Mouse (Mus musculus): Measurements from ENCODE around the gene Nek7. TPM values are rescaled to one million over a fixed set of nuclear protein-coding genes. Genes with fewer than 3 reads are reported as not detected.
A peak's percentile ranks its signal among the peaks of the same experiment; 100 is the strongest.

The Nek7 gene
- polyA plus RNA-seq (2016; fragmentation: Nextera tagmentation; extraction: Ambion mirVana): 22.2 TPM in 2 replicates

GRCm38 (mm10) chr1:138619996-138620461, at the start of gene Nek7:
Nek7 (minus strand) TSS chr1:138620141.
- ATAC-seq: peak; percentile 8; the same call in 1 of the 2 replicates
- peak within 1 kb of the TSS; percentile 94 for H3K9ac ChIP-seq
- peaks cover 29% of the 10 kb centered on the region for H3K4me1 ChIP-seq
- peak within 1 kb of the TSS; percentile 92 for H3K4me2 ChIP-seq
- H3K4me3 ChIP-seq: peak within 1 kb of the TSS; percentile 92
- no peaks in the 10 kb centered on the region for H3K9me3 ChIP-seq (replicated peaks)
- peak within 1 kb of the TSS; percentile 97 for H3K27ac ChIP-seq
- H3K27me3 ChIP-seq (replicated peaks): no peaks in the 10 kb centered on the region
- H3K36me3 ChIP-seq: no peaks in the 10 kb centered on the region
- under 1% methylated on average over 11 of the region's 11 CpGs for WGBS (ENCODE audit: insufficient replicate concordance)

GRCm38 (mm10) chr1:138662342-138662741, 42.4 kb upstream of the Nek7 start:
- no peak overlapping the region for H3K4me3 ChIP-seq
- H3K4me2 ChIP-seq: no peak overlapping the region
- H3K4me1 ChIP-seq: no peaks in the 10 kb centered on the region
- H3K36me3 ChIP-seq: no peaks in the 10 kb centered on the region
- no peaks in the 10 kb centered on the region for H3K9me3 ChIP-seq (replicated peaks)
- no peak overlapping the region for H3K27ac ChIP-seq
- WGBS (ENCODE audit: insufficient replicate concordance): 57% methylated on average over 2 of the region's 2 CpGs
- no peaks in the 10 kb centered on the region for H3K27me3 ChIP-seq (replicated peaks)
- ATAC-seq: no peak
- H3K9ac ChIP-seq: no peak overlapping the region

- Histone ChIP-seq H3K27me3 (replicated peaks) (no peaks in the 10 kb centered on the region), H3K4me3 (no peak overlapping the region), H3K9me3 (replicated peaks) (no peaks in the 10 kb centered on the region), H3K27ac (no peak overlapping the region), H3K36me3 (no peaks in the 10 kb centered on the region), H3K4me2 (no peak overlapping the region), H3K9ac (no peak overlapping the region), H3K4me1 (no peaks in the 10 kb centered on the region)
- no peak for ATAC-seq
Observed at GRCm38 (mm10) chr1:138654212-138654611, 34.3 kb upstream of the Nek7 start.

- Histone ChIP-seq H3K9ac (no peak overlapping the region), H3K27ac (no peak overlapping the region), H3K4me1 (no peaks in the 10 kb centered on the region), H3K4me2 (no peak overlapping the region), H3K36me3 (no peaks in the 10 kb centered on the region), H3K4me3 (no peak overlapping the region), H3K27me3 (replicated peaks) (no peaks in the 10 kb centered on the region), H3K9me3 (replicated peaks) (no peaks in the 10 kb centered on the region)
- 58% methylated on average over 3 of the region's 3 CpGs for WGBS (ENCODE audit: insufficient replicate concordance)
- no peak for ATAC-seq
Observed at GRCm38 (mm10) chr1:138644991-138645390, 25.1 kb upstream of the Nek7 start.

GRCm38 (mm10) chr1:138643306-138643830, 23.4 kb upstream of the Nek7 start:
- no peak overlapping the region for H3K4me2 ChIP-seq
- 66% methylated on average over 3 of the region's 3 CpGs for WGBS (ENCODE audit: insufficient replicate concordance)

GRCm38 (mm10) chr1:138640934-138641461, 21.1 kb upstream of the Nek7 start:
- no peak overlapping the region for H3K4me3 ChIP-seq
- ATAC-seq: no peak
- no peaks in the 10 kb centered on the region for H3K4me1 ChIP-seq
- H3K4me2 ChIP-seq: no peak overlapping the region
- 61% methylated on average over 4 of the region's 4 CpGs for WGBS (ENCODE audit: insufficient replicate concordance)
- H3K9me3 ChIP-seq (replicated peaks): no peaks in the 10 kb centered on the region
- H3K36me3 ChIP-seq: no peaks in the 10 kb centered on the region
- H3K27ac ChIP-seq: no peak overlapping the region
- no peak overlapping the region for H3K9ac ChIP-seq
- no peaks in the 10 kb centered on the region for H3K27me3 ChIP-seq (replicated peaks)

More at GRCm38 (mm10) chr1:138643306-138643830, 23.4 kb upstream of the Nek7 start:
- H3K4me3 ChIP-seq: no peak overlapping the region
- H3K9me3 ChIP-seq (replicated peaks): no peaks in the 10 kb centered on the region
- no peaks in the 10 kb centered on the region for H3K27me3 ChIP-seq (replicated peaks)
- no peak overlapping the region for H3K9ac ChIP-seq
- no peak overlapping the region for H3K27ac ChIP-seq
- ATAC-seq: no peak
- H3K4me1 ChIP-seq: no peaks in the 10 kb centered on the region
- no peaks in the 10 kb centered on the region for H3K36me3 ChIP-seq

- Histone ChIP-seq H3K27ac (no peak overlapping the region), H3K4me3 (no peak overlapping the region), H3K4me2 (no peak overlapping the region), H3K9me3 (replicated peaks) (no peaks in the 10 kb centered on the region), H3K36me3 (no peaks in the 10 kb centered on the region), H3K27me3 (replicated peaks) (no peaks in the 10 kb centered on the region), H3K4me1 (no peaks in the 10 kb centered on the region), H3K9ac (no peak overlapping the region)
- ATAC-seq: no peak
Observed at GRCm38 (mm10) chr1:138637850-138638249, 17.9 kb upstream of the Nek7 start.

GRCm38 (mm10) chr1:138634561-138634960, 14.6 kb upstream of the Nek7 start:
- WGBS (ENCODE audit: insufficient replicate concordance): 72% methylated on average over 1 of the region's 1 CpGs

GRCm38 (mm10) chr1:138628919-138629318, 9.0 kb upstream of the Nek7 start:
- Histone ChIP-seq H3K4me2 (no peak overlapping the region), H3K9me3 (replicated peaks) (no peaks in the 10 kb centered on the region), H3K4me3 (no peak overlapping the region), H3K36me3 (no peaks in the 10 kb centered on the region), H3K4me1 (no peaks in the 10 kb centered on the region), H3K9ac (no peak overlapping the region), H3K27ac (no peak overlapping the region), H3K27me3 (replicated peaks) (no peaks in the 10 kb centered on the region)
- no peak for ATAC-seq
- 56% methylated on average over 4 of the region's 4 CpGs for WGBS (ENCODE audit: insufficient replicate concordance)

More at GRCm38 (mm10) chr1:138634561-138634960, 14.6 kb upstream of the Nek7 start:
- Histone ChIP-seq H3K27me3 (replicated peaks) (no peaks in the 10 kb centered on the region), H3K27ac (no peak overlapping the region), H3K9me3 (replicated peaks) (no peaks in the 10 kb centered on the region), H3K9ac (no peak overlapping the region), H3K4me3 (no peak overlapping the region), H3K36me3 (no peaks in the 10 kb centered on the region), H3K4me1 (no peaks in the 10 kb centered on the region), H3K4me2 (no peak overlapping the region)
- no peak for ATAC-seq

- no peak overlapping the region for H3K4me2 ChIP-seq
- 64% methylated on average over 3 of the region's 3 CpGs for WGBS (ENCODE audit: insufficient replicate concordance)
- H3K9me3 ChIP-seq (replicated peaks): no peaks in the 10 kb centered on the region
- no peaks in the 10 kb centered on the region for H3K36me3 ChIP-seq
- H3K27ac ChIP-seq: no peak overlapping the region
- H3K4me3 ChIP-seq: no peak overlapping the region
- no peaks in the 10 kb centered on the region for H3K27me3 ChIP-seq (replicated peaks)
- no peak overlapping the region for H3K9ac ChIP-seq
- no peak for ATAC-seq
- H3K4me1 ChIP-seq: no peaks in the 10 kb centered on the region
Observed at GRCm38 (mm10) chr1:138628486-138628885, 8.5 kb upstream of the Nek7 start.

- Histone ChIP-seq H3K36me3 (no peaks in the 10 kb centered on the region), H3K4me2 (no peak overlapping the region), H3K4me1 (no peaks in the 10 kb centered on the region), H3K9me3 (replicated peaks) (no peaks in the 10 kb centered on the region), H3K9ac (no peak overlapping the region), H3K27me3 (replicated peaks) (no peaks in the 10 kb centered on the region), H3K4me3 (no peak overlapping the region), H3K27ac (no peak overlapping the region)
- no peak for ATAC-seq
- WGBS (ENCODE audit: insufficient replicate concordance): 56% methylated on average over 3 of the region's 3 CpGs
Observed at GRCm38 (mm10) chr1:138627804-138628203, 7.9 kb upstream of the Nek7 start.

GRCm38 (mm10) chr1:138626288-138626687, 6.3 kb upstream of the Nek7 start:
- 51% methylated on average over 3 of the region's 3 CpGs for WGBS (ENCODE audit: insufficient replicate concordance)
- no peaks in the 10 kb centered on the region for H3K36me3 ChIP-seq
- H3K4me1 ChIP-seq: no peaks in the 10 kb centered on the region
- no peaks in the 10 kb centered on the region for H3K9me3 ChIP-seq (replicated peaks)
- H3K4me3 ChIP-seq: no peak overlapping the region
- no peak overlapping the region for H3K4me2 ChIP-seq
- no peak overlapping the region for H3K9ac ChIP-seq
- no peak for ATAC-seq
- no peak overlapping the region for H3K27ac ChIP-seq
- H3K27me3 ChIP-seq (replicated peaks): no peaks in the 10 kb centered on the region

GRCm38 (mm10) chr1:138623870-138624269, 3.9 kb upstream of the Nek7 start:
- H3K27ac ChIP-seq: no peak overlapping the region

More at GRCm38 (mm10) chr1:138623870-138624269, 3.9 kb upstream of the Nek7 start:
- H3K4me3 ChIP-seq: no peak overlapping the region
- no peak overlapping the region for H3K4me2 ChIP-seq
- no peaks in the 10 kb centered on the region for H3K9me3 ChIP-seq (replicated peaks)
- no peaks in the 10 kb centered on the region for H3K36me3 ChIP-seq
- H3K9ac ChIP-seq: no peak overlapping the region
- no peaks in the 10 kb centered on the region for H3K27me3 ChIP-seq (replicated peaks)
- 75% methylated on average over 1 of the region's 1 CpGs for WGBS (ENCODE audit: insufficient replicate concordance)
- H3K4me1 ChIP-seq: peaks cover 10% of the 10 kb centered on the region
- ATAC-seq: no peak

Measured in liver, embryonic 12.5 days (tissue).